In the genomic region with DNA sequence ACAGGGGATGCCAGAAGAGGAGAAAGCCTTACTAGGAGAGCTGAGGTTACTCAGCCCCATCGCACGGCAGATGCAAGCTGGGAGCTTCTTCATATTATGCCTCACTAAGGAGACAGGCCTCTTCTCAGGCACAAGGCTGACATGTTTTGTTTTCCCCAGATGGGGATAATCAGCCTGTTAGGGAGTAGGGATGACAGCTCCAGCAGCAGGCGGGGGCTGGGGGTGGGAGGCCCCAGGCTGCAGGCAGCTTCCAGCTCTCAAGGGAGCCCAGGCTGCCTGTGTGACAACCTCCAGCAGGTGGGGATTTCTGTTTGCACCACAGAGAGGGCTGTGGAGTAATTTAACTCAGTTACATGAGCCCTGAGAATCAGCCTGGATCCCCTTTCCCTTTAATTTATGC, we compare ENCODE assay signal across 8 mouse cellular contexts. TPM values are rescaled to one million over a fixed set of nuclear protein-coding genes. Genes with fewer than 3 reads are reported as not detected.
DNase-seq lines count a peak whose midpoint lies in the region; ATAC-seq and TF ChIP-seq lines count a peak whose summit lies in the region.

No protein-coding gene starts in this region.

- H3K27me3 ChIP-seq in kidney, embryonic 16.5 days (ENCODE audit: insufficient read depth, low read length), result no peaks in the 10 kb centered on the region
- H3K27me3 ChIP-seq in forebrain, embryonic 11.5 days (ENCODE audit: control insufficient read depth, insufficient read depth, low read length), result no peaks in the 10 kb centered on the region
- no peaks in the 10 kb centered on the region for H3K27me3 ChIP-seq in intestine, embryonic 16.5 days (replicated peaks; ENCODE audit: control insufficient read depth, insufficient read depth, low read length)
- no peaks in the 10 kb centered on the region for H3K27me3 ChIP-seq in midbrain, embryonic 13.5 days
- no peaks in the 10 kb centered on the region for H3K27me3 ChIP-seq in thymus, adult 2 months (ENCODE audit: control insufficient read depth, insufficient read depth, low read length)

- TF ChIP-seq CTCF in thymus, adult 2 months (IDR thresholded peaks at IDR 0.05; ENCODE audit: borderline replicate concordance, control insufficient read depth, extremely low read depth, insufficient read depth, low read length, poor library complexity), result no peak

- no peaks in the 10 kb centered on the region for H3K36me3 ChIP-seq in kidney, embryonic 16.5 days (ENCODE audit: insufficient read depth, low read length)
- no peaks in the 10 kb centered on the region for H3K36me3 ChIP-seq in forebrain, embryonic 11.5 days (ENCODE audit: control insufficient read depth, insufficient read depth, low read length)
- H3K36me3 ChIP-seq in intestine, embryonic 16.5 days (ENCODE audit: control insufficient read depth, insufficient read depth, low read length), result no peaks in the 10 kb centered on the region
- H3K36me3 ChIP-seq in midbrain, embryonic 13.5 days, result no peaks in the 10 kb centered on the region
- H3K36me3 ChIP-seq in thymus, adult 2 months (ENCODE audit: control insufficient read depth, insufficient read depth, low read length), result no peaks in the 10 kb centered on the region

- no peak overlapping the region for H3K4me2 ChIP-seq in kidney, embryonic 16.5 days (replicated peaks; ENCODE audit: low read depth, low read length)
- no peak overlapping the region for H3K4me2 ChIP-seq in forebrain, embryonic 11.5 days (ENCODE audit: low read depth, low read length, severe bottlenecking)
- no peak overlapping the region for H3K4me2 ChIP-seq in intestine, embryonic 16.5 days (ENCODE audit: low read depth, low read length)
- H3K4me2 ChIP-seq in midbrain, embryonic 13.5 days (replicated peaks), result peak overlapping the region; percentile 16; the same call in 1 of the 2 replicates

- no peak overlapping the region for H3K9ac ChIP-seq in kidney, embryonic 16.5 days (replicated peaks; ENCODE audit: low read length)
- H3K9ac ChIP-seq in forebrain, embryonic 11.5 days (ENCODE audit: low read length), result no peak overlapping the region
- H3K9ac ChIP-seq in intestine, embryonic 16.5 days (ENCODE audit: low read depth, low read length), result 0 out of 2 replicates have a peak overlapping the region, but pooled peaks have one; percentile 4
- peak overlapping the region; percentile 44; the same call in 1 of the 2 replicates for H3K9ac ChIP-seq in midbrain, embryonic 13.5 days (replicated peaks)

- DNase-seq in kidney, adult 11 months, result no peak
- peak; percentile 53 for DNase-seq in forebrain, embryonic 11.5 days (ENCODE audit: low spot score)
- no peak for DNase-seq in thymus, adult 2 months
- DNase-seq in spleen, adult 12 weeks (ENCODE audit: low spot score), result no peak
- DNase-seq in gastrocnemius, postnatal 14 days, result no peak

- ATAC-seq in kidney, embryonic 16.5 days (ENCODE audit: low FRiP score, low TSS enrichment), result peak; percentile 95
- ATAC-seq in forebrain, embryonic 11.5 days (replicated peaks; ENCODE audit: low FRiP score), result peak; percentile 70; the same call in 1 of the 2 replicates
- ATAC-seq in intestine, embryonic 16.5 days, result peak; percentile 89
- peak; percentile 69 for ATAC-seq in midbrain, embryonic 13.5 days

- H3K9me3 ChIP-seq in kidney, embryonic 16.5 days (ENCODE audit: low read length), result no peaks in the 10 kb centered on the region
- H3K9me3 ChIP-seq in forebrain, embryonic 11.5 days (ENCODE audit: control insufficient read depth, low read length), result no peaks in the 10 kb centered on the region
- H3K9me3 ChIP-seq in intestine, embryonic 16.5 days (ENCODE audit: control insufficient read depth, low read length), result no peaks in the 10 kb centered on the region
- H3K9me3 ChIP-seq in midbrain, embryonic 13.5 days, result no peaks in the 10 kb centered on the region

- no peak overlapping the region for H3K4me3 ChIP-seq in kidney, embryonic 16.5 days (ENCODE audit: low read length)
- H3K4me3 ChIP-seq in forebrain, embryonic 11.5 days (ENCODE audit: low read depth, low read length), result no peak overlapping the region
- H3K4me3 ChIP-seq in intestine, embryonic 16.5 days (ENCODE audit: low read length), result no peak overlapping the region
- no peak overlapping the region for H3K4me3 ChIP-seq in midbrain, embryonic 13.5 days (replicated peaks)
- no peak overlapping the region for H3K4me3 ChIP-seq in thymus, adult 2 months (ENCODE audit: control insufficient read depth, insufficient read depth, low read length)

- peak overlapping the region; percentile 55; the same call in 1 of the 2 replicates for H3K27ac ChIP-seq in kidney, embryonic 16.5 days (ENCODE audit: low read length)
- H3K27ac ChIP-seq in forebrain, embryonic 11.5 days (ENCODE audit: low read depth, low read length), result 0 out of 2 replicates have a peak overlapping the region, but pooled peaks have one; percentile 53
- peak overlapping the region; percentile 82 for H3K27ac ChIP-seq in intestine, embryonic 16.5 days (ENCODE audit: low read length)
- H3K27ac ChIP-seq in midbrain, embryonic 13.5 days, result peak overlapping the region; percentile 77
- H3K27ac ChIP-seq in thymus, adult 2 months (ENCODE audit: control insufficient read depth, insufficient read depth, low read length), result no peak overlapping the region

- WGBS in kidney, embryonic 16.5 days, result 10% methylated on average over 3 of the region's 3 CpGs
- 34% methylated on average over 3 of the region's 3 CpGs for WGBS in forebrain, embryonic 11.5 days
- WGBS in intestine, embryonic 16.5 days, result 25% methylated on average over 3 of the region's 3 CpGs
- WGBS in midbrain, embryonic 13.5 days, result 9% methylated on average over 3 of the region's 3 CpGs
- 94% methylated on average over 3 of the region's 3 CpGs for WGBS in thymus, adult 2 months

- intact Hi-C loops in gastrocnemius, postnatal 14 days (cut with DNase I; ENCODE audit: low total_unique reads), result no loop called here

- TF ChIP-seq POLR2A in thymus, adult 2 months (IDR thresholded peaks at IDR 0.05; ENCODE audit: control insufficient read depth, extremely low read depth, insufficient read depth, low read length, poor library complexity), result no peak

- peaks cover 17% of the 10 kb centered on the region for H3K4me1 ChIP-seq in kidney, embryonic 16.5 days (ENCODE audit: insufficient read depth, low read length)
- H3K4me1 ChIP-seq in forebrain, embryonic 11.5 days (replicated peaks; ENCODE audit: control insufficient read depth, insufficient read depth, low read length), result peaks cover 5% of the 10 kb centered on the region
- peaks cover 3% of the 10 kb centered on the region; the same call in 1 of the 2 replicates for H3K4me1 ChIP-seq in intestine, embryonic 16.5 days (ENCODE audit: control insufficient read depth, insufficient read depth, low read length)
- H3K4me1 ChIP-seq in midbrain, embryonic 13.5 days (replicated peaks), result peaks cover 35% of the 10 kb centered on the region
- no peaks in the 10 kb centered on the region for H3K4me1 ChIP-seq in thymus, adult 2 months (replicated peaks; ENCODE audit: control insufficient read depth, insufficient read depth, low read length)

RNA-seq across cellular contexts. Expression of a gene that starts 17.4 kb away (rescaled TPM):
- 2.5 and 2.7 TPM in 2 replicates for polyA plus RNA-seq in kidney, embryonic 16.5 days (2015; fragmentation: Nextera tagmentation; extraction: Ambion mirVana)
- polyA plus RNA-seq in forebrain, embryonic 11.5 days (2014; fragmentation: Nextera tagmentation; extraction: Ambion mirVana), result 7.9 and 8.9 TPM in 2 replicates
- polyA plus RNA-seq in intestine, embryonic 16.5 days (2015; fragmentation: Nextera tagmentation; extraction: Ambion mirVana), result 3.8 and 4.4 TPM in 2 replicates
- polyA plus RNA-seq in midbrain, embryonic 13.5 days (2015; fragmentation: Nextera tagmentation; extraction: Ambion mirVana), result 31.3 and 33.5 TPM in 2 replicates
- polyA plus RNA-seq in thymus, adult 2 months (2012; rRNA removed), result 1.1 and 1.8 TPM in 2 replicates
- total RNA-seq in gastrocnemius, postnatal 14 days (2021), result 1 to 10 TPM; 2.7 to 4.0 TPM

RNA-seq across cellular contexts. Expression of a gene that starts 58.3 kb away (rescaled TPM):
- polyA plus RNA-seq in kidney, embryonic 16.5 days (2015; fragmentation: Nextera tagmentation; extraction: Ambion mirVana), result 0.17 and 0.18 TPM in 2 replicates
- polyA plus RNA-seq in forebrain, embryonic 11.5 days (2014; fragmentation: Nextera tagmentation; extraction: Ambion mirVana), result not detected in 2 replicates
- polyA plus RNA-seq in intestine, embryonic 16.5 days (2015; fragmentation: Nextera tagmentation; extraction: Ambion mirVana), result 0.32 and 0.46 TPM in 2 replicates
- not detected in 2 replicates for polyA plus RNA-seq in midbrain, embryonic 13.5 days (2015; fragmentation: Nextera tagmentation; extraction: Ambion mirVana)
- 0.32 and 0.74 TPM in 2 replicates for polyA plus RNA-seq in thymus, adult 2 months (2012; rRNA removed)
- total RNA-seq in gastrocnemius, postnatal 14 days (2021), result not detected

Comparison
In these comparisons a context has a peak if more than half of its experiments do, and no peak if none do; other contexts are left out.
1. H3K9ac ChIP-seq: peak in intestine, embryonic 16.5 days (single experiment) and midbrain, embryonic 13.5 days (single experiment); none in kidney, embryonic 16.5 days (single experiment) and forebrain, embryonic 11.5 days (single experiment).
2. Peak in every context shown above with its lines, with median percentiles within 50 percentile points of each other: ATAC-seq.